Mouse (Mus musculus) megakaryocyte, embryonic 14.5 days (primary cell): Measurements from ENCODE around the gene Atrip.

Experiments used
- FLI1 ChIP-seq: IDR thresholded peaks from 2 replicates; pipeline ENCODE4 v1.6.1; 2012; ENCODE audit warnings: low read length, inconsistent platforms, mixed read lengths
- GATA1 ChIP-seq: IDR thresholded peaks from 3 replicates; pipeline ENCODE4 v1.6.1; 2012; ENCODE audit warnings: mixed read lengths, low read length, inconsistent platforms, borderline replicate concordance

DNA sequence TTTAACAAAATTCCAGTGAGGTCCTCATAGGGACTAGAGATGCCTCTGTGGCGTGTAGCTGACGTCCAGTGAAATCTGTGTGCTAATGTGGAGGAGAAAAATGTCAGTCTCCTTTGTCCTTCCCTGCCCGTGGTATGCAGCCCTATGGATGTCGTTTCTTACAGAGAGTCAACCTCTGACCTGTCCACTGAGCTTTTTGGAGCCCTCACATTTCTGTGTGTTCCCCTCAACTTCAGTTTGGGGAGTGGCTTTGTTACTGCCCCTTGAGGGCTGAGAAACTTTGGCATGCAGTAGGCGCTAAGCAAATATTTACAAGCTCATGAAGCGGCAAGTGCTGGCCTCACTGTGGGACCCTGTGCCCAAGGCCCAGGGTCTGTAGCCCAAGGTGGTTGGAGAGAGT lies 23.4 kb upstream of the Atrip start:
- TF ChIP-seq GATA1 (no peak), FLI1 (no peak)
